Mouse (Mus musculus) limb, embryonic 13.5 days (tissue): Measurements from ENCODE around the gene Serpina1b. TPM values are rescaled to one million over a fixed set of nuclear protein-coding genes. Genes with fewer than 3 reads are reported as not detected.
"Not testable (repeated sequence)": the region's sequence is repeated elsewhere in the genome, so short reads cannot be mapped to it uniquely, and the experiment has no call there.

Source experiments
- ATAC-seq: fragments of 200-750 bp; cut with Nextera tagmentation; 2 replicates; pipeline ENCODE4 v1.8.0; 2017; ENCODE audit warnings: low read depth, moderate number of reproducible peaks, moderate TSS enrichment; ENCODE audit not compliant: low FRiP score
- H3K27ac ChIP-seq: fragments of 300-500 bp; sonication (generic); 2 replicates; pipeline ENCODE4 v1.5.1; 2015; ENCODE audit warnings: inconsistent platforms, mild to moderate bottlenecking, moderate library complexity
- H3K27me3 ChIP-seq: fragments of 300-500 bp; sonication (generic); 2 replicates; pipeline ENCODE4 v1.6.1; 2015; ENCODE audit warnings: mild to moderate bottlenecking, inconsistent platforms
- H3K36me3 ChIP-seq: fragments of 300-500 bp; sonication (generic); 2 replicates; pipeline ENCODE4 v1.6.1; 2015; ENCODE audit warnings: inconsistent platforms, mild to moderate bottlenecking, moderate library complexity
- H3K4me1 ChIP-seq: fragments of 300-500 bp; sonication (generic); 2 replicates; pipeline ENCODE4 v1.6.1; 2015; ENCODE audit warnings: inconsistent platforms
- H3K4me2 ChIP-seq: fragments of 300-500 bp; sonication (generic); replicated peaks from 2 replicates; pipeline ENCODE4 v1.6.1; 2015; ENCODE audit warnings: inconsistent platforms, mild to moderate bottlenecking, moderate library complexity
- H3K4me3 ChIP-seq: fragments of 300-500 bp; sonication (generic); 2 replicates; pipeline ENCODE4 v1.5.1; 2015; ENCODE audit warnings: moderate library complexity, mild to moderate bottlenecking, inconsistent platforms
- H3K9ac ChIP-seq: fragments of 300-500 bp; sonication (generic); 2 replicates; pipeline ENCODE4 v1.6.1; 2015; ENCODE audit warnings: mild to moderate bottlenecking, inconsistent platforms
- H3K9me3 ChIP-seq: fragments of 300-500 bp; sonication (generic); 2 replicates; pipeline ENCODE4 v1.6.1; 2016; ENCODE audit warnings: inconsistent platforms
- WGBS: fragments of 180-500 bp; shearing (Covaris S2); methylation state at CpG from one replicate; pipeline ENCODE4 v1.1.7; 2015; 5-methylcytosine and 5-hydroxymethylcytosine counted together
- polyA plus RNA-seq: library from polyadenylated mRNA; unstranded; fragments of >200 nt; fragmentation: Nextera tagmentation; extraction: Ambion mirVana; gene quantifications from 2 replicates; pipeline ENCODE4 v1.2.1, GENCODE M21; 2015

The Serpina1b gene
- polyA plus RNA-seq, 1 experiment from 2014 or later: 0.36 TPM

- 88% methylated on average over 3 of the region's 3 CpGs for WGBS
- H3K27ac ChIP-seq: not testable (repeated sequence)
Measured at GRCm38 (mm10) chr12:103760316-103760715, 69.9 kb downstream of the Serpina1b start.

GRCm38 (mm10) chr12:103745957-103746356, 84.2 kb downstream of the Serpina1b start:
- WGBS: 81% methylated on average over 5 of the region's 5 CpGs
- not testable (repeated sequence) for H3K4me3 ChIP-seq

More at GRCm38 (mm10) chr12:103760316-103760715, 69.9 kb downstream of the Serpina1b start:
- H3K27me3 ChIP-seq, H3K9ac ChIP-seq, H3K4me2 ChIP-seq, H3K4me1 ChIP-seq, H3K9me3 ChIP-seq, H3K36me3 ChIP-seq, H3K4me3 ChIP-seq, ATAC-seq: not testable (repeated sequence)

GRCm38 (mm10) chr12:103737791-103738580, 92.2 kb downstream of the Serpina1b start:
- not testable (repeated sequence) for H3K4me1 ChIP-seq, H3K4me2 ChIP-seq, H3K27me3 ChIP-seq, H3K9me3 ChIP-seq, ATAC-seq, H3K4me3 ChIP-seq, H3K36me3 ChIP-seq, H3K27ac ChIP-seq, H3K9ac ChIP-seq
- 83% methylated on average over 6 of the region's 6 CpGs for WGBS

More at GRCm38 (mm10) chr12:103745957-103746356, 84.2 kb downstream of the Serpina1b start:
- H3K4me1 ChIP-seq, H3K27me3 ChIP-seq, H3K27ac ChIP-seq, ATAC-seq, H3K36me3 ChIP-seq, H3K4me2 ChIP-seq, H3K9me3 ChIP-seq, H3K9ac ChIP-seq: not testable (repeated sequence)

- not testable (repeated sequence) for H3K4me3 ChIP-seq, ATAC-seq, H3K9ac ChIP-seq, H3K9me3 ChIP-seq, H3K4me1 ChIP-seq, H3K27me3 ChIP-seq, H3K36me3 ChIP-seq, H3K4me2 ChIP-seq, H3K27ac ChIP-seq
- 94% methylated on average over 4 of the region's 4 CpGs for WGBS
Measured at GRCm38 (mm10) chr12:103735566-103735965, 94.6 kb downstream of the Serpina1b start.

GRCm38 (mm10) chr12:103735101-103735500, 95.1 kb downstream of the Serpina1b start:
- H3K27me3 ChIP-seq, ATAC-seq, H3K4me2 ChIP-seq, H3K4me1 ChIP-seq, H3K4me3 ChIP-seq, H3K9ac ChIP-seq, H3K36me3 ChIP-seq, H3K27ac ChIP-seq, H3K9me3 ChIP-seq: not testable (repeated sequence)
- WGBS: 87% methylated on average over 4 of the region's 4 CpGs

GRCm38 (mm10) chr12:103711537-103711936, 118.6 kb downstream of the Serpina1b start:
- H3K9me3 ChIP-seq: no peaks in the 10 kb centered on the region
- ATAC-seq: no peak
- no peak overlapping the region for H3K9ac ChIP-seq
- H3K27me3 ChIP-seq: no peaks in the 10 kb centered on the region
- no peak overlapping the region for H3K4me3 ChIP-seq
- H3K36me3 ChIP-seq: no peaks in the 10 kb centered on the region
- no peak overlapping the region for H3K27ac ChIP-seq
- 72% methylated on average over 3 of the region's 3 CpGs for WGBS
- H3K4me2 ChIP-seq: no peak overlapping the region
- H3K4me1 ChIP-seq: no peaks in the 10 kb centered on the region

GRCm38 (mm10) chr12:103710405-103710804, 119.8 kb downstream of the Serpina1b start:
- Histone ChIP-seq H3K4me3 (no peak overlapping the region), H3K27me3 (no peaks in the 10 kb centered on the region), H3K27ac (no peak overlapping the region), H3K9me3 (no peaks in the 10 kb centered on the region), H3K4me1 (no peaks in the 10 kb centered on the region), H3K9ac (no peak overlapping the region), H3K36me3 (no peaks in the 10 kb centered on the region), H3K4me2 (no peak overlapping the region)
- WGBS: 44% methylated on average over 1 of the region's 1 CpGs
- no peak for ATAC-seq

GRCm38 (mm10) chr12:103706113-103706512, 124.1 kb downstream of the Serpina1b start:
- Histone ChIP-seq H3K4me3 (no peak overlapping the region), H3K27ac (no peak overlapping the region), H3K9me3 (no peaks in the 10 kb centered on the region), H3K36me3 (no peaks in the 10 kb centered on the region), H3K4me2 (no peak overlapping the region), H3K4me1 (no peaks in the 10 kb centered on the region), H3K9ac (no peak overlapping the region), H3K27me3 (no peaks in the 10 kb centered on the region)
- WGBS: 68% methylated on average over 4 of the region's 4 CpGs
- ATAC-seq: no peak

- WGBS: 69% methylated on average over 2 of the region's 2 CpGs
- Histone ChIP-seq H3K4me3 (no peak overlapping the region), H3K27ac (no peak overlapping the region), H3K4me1 (no peaks in the 10 kb centered on the region), H3K4me2 (no peak overlapping the region), H3K27me3 (no peaks in the 10 kb centered on the region), H3K36me3 (no peaks in the 10 kb centered on the region), H3K9me3 (no peaks in the 10 kb centered on the region), H3K9ac (no peak overlapping the region)
- ATAC-seq: no peak
Measured at GRCm38 (mm10) chr12:103705547-103705946, 124.6 kb downstream of the Serpina1b start.

GRCm38 (mm10) chr12:103700144-103700750, 129.9 kb downstream of the Serpina1b start:
- ATAC-seq: no peak
- no peak overlapping the region for H3K9ac ChIP-seq
- no peaks in the 10 kb centered on the region for H3K36me3 ChIP-seq

GRCm38 (mm10) chr12:103695429-103695828, 134.7 kb downstream of the Serpina1b start, which contains the start of gene Serpina1f:
Gene Serpina1f (minus strand): TSS chr12:103695529.
- Histone ChIP-seq H3K27me3 (no peaks in the 10 kb centered on the region), H3K4me2 (no peak within 1 kb of the TSS), H3K36me3 (no peaks in the 10 kb centered on the region), H3K4me3 (no peak within 1 kb of the TSS), H3K9me3 (no peaks in the 10 kb centered on the region), H3K9ac (no peak within 1 kb of the TSS), H3K27ac (no peak within 1 kb of the TSS), H3K4me1 (no peaks in the 10 kb centered on the region)
- no peak for ATAC-seq
- WGBS: 91% methylated on average over 8 of the region's 8 CpGs

More at GRCm38 (mm10) chr12:103700144-103700750, 129.9 kb downstream of the Serpina1b start:
- Histone ChIP-seq H3K4me1 (no peaks in the 10 kb centered on the region), H3K27me3 (no peaks in the 10 kb centered on the region), H3K9me3 (no peaks in the 10 kb centered on the region), H3K4me2 (no peak overlapping the region), H3K27ac (no peak overlapping the region), H3K4me3 (no peak overlapping the region)
- WGBS: 86% methylated on average over 4 of the region's 4 CpGs

- Histone ChIP-seq H3K9ac (no peak overlapping the region), H3K4me1 (no peaks in the 10 kb centered on the region), H3K4me2 (no peak overlapping the region), H3K36me3 (no peaks in the 10 kb centered on the region), H3K27me3 (no peaks in the 10 kb centered on the region), H3K4me3 (no peak overlapping the region), H3K27ac (no peak overlapping the region), H3K9me3 (no peaks in the 10 kb centered on the region)
- no peak for ATAC-seq
- WGBS: 18% methylated on average over 3 of the region's 3 CpGs
Measured at GRCm38 (mm10) chr12:103688221-103688814, 141.9 kb downstream of the Serpina1b start.
